Mouse (Mus musculus) liver, postnatal 0 days (tissue): ENCODE results near the gene Stk39. TPM values are rescaled to one million over a fixed set of nuclear protein-coding genes. Genes with fewer than 3 reads are reported as not detected.

Source experiments
- ATAC-seq: fragments of 200-750 bp; cut with Nextera tagmentation; 2 replicates; pipeline ENCODE4 v1.8.0; 2017; ENCODE audit warnings: mild to moderate bottlenecking, moderate library complexity
- DNase-seq: peaks from one replicate; pipeline ENCODE4 v3.0.0-alpha.2; 2016
- H3K27ac ChIP-seq: fragments of 300-500 bp; sonication (generic); 2 replicates; pipeline ENCODE4 v1.5.1; 2014; ENCODE audit warnings: antibody characterized with exemption, moderate library complexity, mild to moderate bottlenecking, low read depth
- H3K27me3 ChIP-seq: fragments of 300-500 bp; sonication (generic); 2 replicates; pipeline ENCODE4 v1.6.1; 2014; ENCODE audit warnings: low read length, control low read depth, mixed read lengths; ENCODE audit not compliant: insufficient read depth
- H3K36me3 ChIP-seq: fragments of 300-500 bp; sonication (generic); replicated peaks from 2 replicates; pipeline ENCODE4 v1.6.1; 2014; ENCODE audit warnings: mild to moderate bottlenecking, control low read depth, low read length, moderate library complexity, mixed read lengths; ENCODE audit not compliant: insufficient read depth
- H3K4me1 ChIP-seq: fragments of 300-500 bp; sonication (generic); 2 replicates; pipeline ENCODE4 v1.6.1; 2014; ENCODE audit warnings: antibody characterized with exemption, mild to moderate bottlenecking, control low read depth; ENCODE audit not compliant: insufficient read depth
- H3K4me2 ChIP-seq: fragments of 300-500 bp; sonication (generic); 2 replicates; pipeline ENCODE4 v1.6.1; 2014; ENCODE audit warnings: low read depth, mild to moderate bottlenecking, low read length, moderate library complexity, mixed read lengths
- H3K4me3 ChIP-seq: fragments of 300-500 bp; sonication (generic); 2 replicates; pipeline ENCODE4 v1.5.1; 2014; ENCODE audit warnings: low read depth, low read length
- H3K9ac ChIP-seq: fragments of 300-500 bp; sonication (generic); replicated peaks from 2 replicates; pipeline ENCODE4 v1.6.1; 2014; ENCODE audit warnings: mild to moderate bottlenecking, moderate library complexity
- H3K9me3 ChIP-seq: fragments of 300-500 bp; sonication (generic); 2 replicates; pipeline ENCODE4 v1.6.1; 2016; ENCODE audit warnings: mild to moderate bottlenecking, control low read depth, low read length, mixed read lengths
- CTCF ChIP-seq: sonication (generic); IDR thresholded peaks from 2 replicates; pipeline ENCODE4 v1.5.1; 2016; ENCODE audit warnings: antibody characterized with exemption, low read depth
- EP300 ChIP-seq: IDR thresholded peaks from 2 replicates; pipeline ENCODE4 v1.6.1; 2016; ENCODE audit warnings: antibody characterized with exemption, low read depth, mild to moderate bottlenecking
- WGBS: fragments of 180-500 bp; shearing (Covaris S2); extraction: QIAGEN DNeasy Blood & Tissue Kit; methylation state at CpG from one replicate; pipeline ENCODE4 v1.1.7; 2014; ENCODE audit not compliant: insufficient replicate concordance; 5-methylcytosine and 5-hydroxymethylcytosine counted together
- polyA plus RNA-seq: library from polyadenylated mRNA; unstranded; fragments of >200 nt; fragmentation: Nextera tagmentation; extraction: Ambion mirVana; gene quantifications from 2 replicates; pipeline ENCODE4 v1.2.1, GENCODE M21; 2015

Stk39 gene
- polyA plus RNA-seq, 1 experiment from 2014 or later, result 1.7 TPM

GRCm38 (mm10) chr2:68382394-68383059 lies 89.5 kb downstream of the Stk39 start:
- H3K27ac ChIP-seq, result peak overlapping the region; percentile 76
- peak; percentile 66 for DNase-seq
- 18% methylated on average over 11 of the region's 11 CpGs for WGBS

DNA sequence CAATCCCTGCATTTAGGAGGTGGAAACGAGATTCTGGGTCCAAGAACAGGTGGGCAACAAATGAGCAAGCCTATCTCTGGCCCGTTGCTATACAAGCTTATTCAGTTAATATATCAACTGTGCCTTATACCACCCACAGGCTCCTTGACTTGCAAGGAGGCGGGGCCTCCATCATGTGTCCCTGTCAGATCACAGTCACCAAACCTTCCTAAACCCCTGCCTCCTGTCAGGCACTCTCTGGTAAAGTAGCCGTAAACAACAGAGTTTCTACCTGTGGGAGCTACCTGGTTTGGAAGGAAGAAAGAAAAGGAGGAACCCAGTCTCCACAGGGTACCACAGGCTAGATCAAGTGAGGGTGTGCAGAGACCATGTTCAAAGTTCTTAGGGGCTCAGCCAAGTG lies 90.2 kb downstream of the Stk39 start:
- H3K9ac ChIP-seq, result 0 out of 2 replicates have a peak overlapping the region, but pooled peaks have one; percentile 7
- H3K36me3 ChIP-seq, result no peaks in the 10 kb centered on the region
- DNase-seq (no peak), ATAC-seq (no peak)
- H3K27me3 ChIP-seq, result no peaks in the 10 kb centered on the region
- TF ChIP-seq EP300 (no peak), CTCF (no peak)
- H3K9me3 ChIP-seq, result no peaks in the 10 kb centered on the region
- peaks cover 18% of the 10 kb centered on the region for H3K4me1 ChIP-seq
- WGBS, result 51% methylated on average over 4 of the region's 4 CpGs
- no peak overlapping the region for H3K4me3 ChIP-seq
- H3K4me2 ChIP-seq, result peak overlapping the region; percentile 47; the same call in 1 of the 2 replicates
- H3K27ac ChIP-seq, result peak overlapping the region; percentile 76

More at GRCm38 (mm10) chr2:68382394-68383059, 89.5 kb downstream of the Stk39 start:
- Histone ChIP-seq H3K36me3 (no peaks in the 10 kb centered on the region), H3K9me3 (no peaks in the 10 kb centered on the region), H3K4me2 (peak overlapping the region; percentile 47), H3K9ac (no peak overlapping the region), H3K27me3 (no peaks in the 10 kb centered on the region), H3K4me3 (no peak overlapping the region), H3K4me1 (peaks cover 18% of the 10 kb centered on the region)
- 0 out of 2 replicates have a peak, but pooled peaks have one; percentile 24 for TF ChIP-seq EP300
- TF ChIP-seq CTCF, result no peak
- peak; percentile 81 for ATAC-seq

DNA sequence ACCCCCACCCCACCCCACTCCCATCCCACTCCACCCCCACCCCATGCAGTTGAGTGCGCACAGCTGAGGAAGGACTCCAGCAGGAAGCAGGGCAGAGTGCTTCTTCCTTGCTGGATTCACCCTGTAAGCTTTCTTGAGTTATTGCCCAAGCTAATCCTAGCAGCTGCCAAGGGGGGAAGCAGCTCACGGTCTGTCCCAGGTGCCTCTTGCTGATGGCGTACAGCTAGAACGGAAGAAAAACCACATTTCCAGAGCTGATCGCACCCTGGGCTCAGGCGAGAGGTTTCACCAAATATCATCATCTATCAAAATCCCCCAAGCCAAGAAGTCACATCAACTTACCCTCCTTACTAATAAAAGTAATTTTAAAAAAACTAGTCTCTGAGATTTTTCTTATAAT lies 90.9 kb downstream of the Stk39 start:
- no peaks in the 10 kb centered on the region for H3K27me3 ChIP-seq
- DNase-seq (no peak), ATAC-seq (0 out of 2 replicates have a peak, but pooled peaks have one; percentile 19)
- H3K4me2 ChIP-seq, result no peak overlapping the region
- TF ChIP-seq EP300 (no peak), CTCF (no peak)
- WGBS, result 31% methylated on average over 6 of the region's 6 CpGs
- no peaks in the 10 kb centered on the region for H3K36me3 ChIP-seq
- peaks cover 20% of the 10 kb centered on the region for H3K4me1 ChIP-seq
- H3K9ac ChIP-seq, result no peak overlapping the region
- H3K27ac ChIP-seq, result peak overlapping the region; percentile 76; the same call in 1 of the 2 replicates
- no peak overlapping the region for H3K4me3 ChIP-seq
- no peaks in the 10 kb centered on the region for H3K9me3 ChIP-seq

- Histone ChIP-seq H3K4me2 (no peak overlapping the region), H3K9me3 (no peaks in the 10 kb centered on the region), H3K9ac (no peak overlapping the region), H3K4me1 (peaks cover 20% of the 10 kb centered on the region), H3K27ac (no peak overlapping the region), H3K36me3 (no peaks in the 10 kb centered on the region), H3K27me3 (no peaks in the 10 kb centered on the region), H3K4me3 (no peak overlapping the region)
- ATAC-seq (no peak), DNase-seq (no peak)
- 67% methylated on average over 11 of the region's 11 CpGs for WGBS
- TF ChIP-seq EP300 (no peak), CTCF (no peak)
Measured at GRCm38 (mm10) chr2:68379631-68380030, 92.4 kb downstream of the Stk39 start.

GRCm38 (mm10) chr2:68378319-68378718 lies 93.7 kb downstream of the Stk39 start:
- H3K36me3 ChIP-seq, result no peaks in the 10 kb centered on the region
- no peaks in the 10 kb centered on the region for H3K27me3 ChIP-seq
- no peak overlapping the region for H3K4me2 ChIP-seq
- 85% methylated on average over 8 of the region's 8 CpGs for WGBS
- no peak overlapping the region for H3K4me3 ChIP-seq
- peaks cover 20% of the 10 kb centered on the region for H3K4me1 ChIP-seq
- TF ChIP-seq EP300 (no peak), CTCF (no peak)
- H3K9ac ChIP-seq, result no peak overlapping the region
- H3K27ac ChIP-seq, result no peak overlapping the region
- no peak for ATAC-seq
- H3K9me3 ChIP-seq, result no peaks in the 10 kb centered on the region
- DNase-seq, result no peak

DNA sequence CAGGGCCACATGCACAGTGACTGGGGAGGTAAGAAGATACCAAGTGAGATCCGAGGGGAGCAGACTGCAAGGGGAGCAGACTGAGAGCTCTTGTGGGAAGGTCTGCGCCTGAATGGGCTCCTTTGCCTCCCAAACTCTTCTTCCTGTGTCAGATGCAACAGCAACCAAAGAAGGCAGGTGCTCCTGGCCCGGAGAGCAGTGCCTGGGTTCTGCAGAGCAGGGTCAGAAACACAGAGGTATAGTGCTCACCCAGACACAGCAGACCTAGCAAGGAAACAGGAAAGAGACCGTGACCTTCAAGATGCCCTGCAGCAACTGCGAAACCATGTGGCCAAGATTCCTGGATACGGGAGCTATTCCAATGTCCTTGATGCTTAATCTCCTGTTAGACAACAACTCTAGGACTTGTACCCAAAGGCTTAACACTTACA lies 94.8 kb downstream of the Stk39 start:
- Histone ChIP-seq H3K4me3 (no peak overlapping the region), H3K9ac (no peak overlapping the region), H3K9me3 (no peaks in the 10 kb centered on the region), H3K36me3 (no peaks in the 10 kb centered on the region), H3K27ac (no peak overlapping the region), H3K27me3 (no peaks in the 10 kb centered on the region), H3K4me1 (peaks cover 9% of the 10 kb centered on the region), H3K4me2 (no peak overlapping the region)
- DNase-seq (no peak), ATAC-seq (no peak)
- WGBS, result 78% methylated on average over 6 of the region's 6 CpGs
- TF ChIP-seq EP300 (no peak), CTCF (no peak)
